Mouse (Mus musculus) layer of hippocampus, postnatal 10 days (tissue): ENCODE data around the gene Gm17364. TPM values are rescaled to one million over a fixed set of nuclear protein-coding genes. Genes with fewer than 3 reads are reported as not detected.
"Not testable (repeated sequence)": the region's sequence is repeated elsewhere in the genome, so short reads cannot be mapped to it uniquely, and the experiment has no call there.

Experiments used
- DNase-seq, 2 experiments: peaks; one replicate each; pipeline ENCODE4 v3.0.0; 2021; ENCODE audit warnings: low spot score in 2 of 2
- long read RNA-seq: library from polyadenylated mRNA; stranded (forward); transcript quantifications from one replicate; pipeline ENCODE4 v2.0.0, GENCODE M21; 2023
- total RNA-seq, 2 experiments: library from RNA; stranded (reverse); gene quantifications; 2 replicates each; pipeline ENCODE4 v1.2.3; 2021

The Gm17364 gene
- not detected for total RNA-seq
- long read RNA-seq, partial matches to known transcripts: 0 of 1 reads
- long read RNA-seq, other reads (novel, unspliced or antisense): 1 of 1 reads

- DNase-seq: no peak
Observed at GRCm38 (mm10) chr13:41273927-41274650, at the start of gene Gm17364. Gene Gm17364 (minus strand): TSS chr13:41273977.

- DNase-seq: peak in 1 of 2 experiments; percentile 30
Observed at GRCm38 (mm10) chr13:41321433-41321832, 47.7 kb upstream of the Gm17364 start.

GRCm38 (mm10) chr13:41320749-41321148 lies 47.0 kb upstream of the Gm17364 start:
- no peak for DNase-seq

GRCm38 (mm10) chr13:41302716-41303115 lies 28.9 kb upstream of the Gm17364 start:
- peak; percentile 89 to 91 for DNase-seq

GRCm38 (mm10) chr13:41300037-41300436 lies 26.3 kb upstream of the Gm17364 start:
- no peak for DNase-seq

GRCm38 (mm10) chr13:41298996-41299395 lies 25.2 kb upstream of the Gm17364 start:
- no peak for DNase-seq

- DNase-seq: no peak
Observed at GRCm38 (mm10) chr13:41298533-41298932, 24.8 kb upstream of the Gm17364 start.

- DNase-seq: no peak
Observed at GRCm38 (mm10) chr13:41296396-41296795, 22.6 kb upstream of the Gm17364 start.

- no peak for DNase-seq
Observed at GRCm38 (mm10) chr13:41295886-41296285, 22.1 kb upstream of the Gm17364 start.

GRCm38 (mm10) chr13:41293595-41293994 lies 19.8 kb upstream of the Gm17364 start:
- no peak for DNase-seq

GRCm38 (mm10) chr13:41291466-41291974 lies 17.7 kb upstream of the Gm17364 start:
- no peak for DNase-seq

GRCm38 (mm10) chr13:41286285-41286684 lies 12.5 kb upstream of the Gm17364 start:
- no peak for DNase-seq

- no peak for DNase-seq
Observed at GRCm38 (mm10) chr13:41285448-41285847, 11.7 kb upstream of the Gm17364 start.

- peak; percentile 74 to 80 for DNase-seq
Observed at GRCm38 (mm10) chr13:41283256-41283655, 9.5 kb upstream of the Gm17364 start.

- DNase-seq: no peak
Observed at GRCm38 (mm10) chr13:41280696-41281095, 6.9 kb upstream of the Gm17364 start.

- no peak for DNase-seq
Observed at GRCm38 (mm10) chr13:41267827-41268408, 5.9 kb downstream of the Gm17364 start.

GRCm38 (mm10) chr13:41263304-41264006 lies 10.3 kb downstream of the Gm17364 start:
- DNase-seq: no peak

GRCm38 (mm10) chr13:41261617-41262016 lies 12.2 kb downstream of the Gm17364 start:
- DNase-seq: not testable (repeated sequence)

- DNase-seq: no peak
Observed at GRCm38 (mm10) chr13:41257851-41258250, 15.9 kb downstream of the Gm17364 start.

- no peak for DNase-seq
Observed at GRCm38 (mm10) chr13:41256962-41257361, 16.8 kb downstream of the Gm17364 start.

GRCm38 (mm10) chr13:41256126-41256525 lies 17.7 kb downstream of the Gm17364 start:
- no peak for DNase-seq

GRCm38 (mm10) chr13:41252736-41253135 lies 21.0 kb downstream of the Gm17364 start:
- no peak for DNase-seq
